Mouse (Mus musculus): ENCODE measurements around the gene Kiz.

GRCm38 (mm10) chr2:146975453-146976028 is 119.9 kb downstream of the Kiz start:
- TF ChIP-seq CTCF (IDR thresholded peaks at IDR 0.05; ENCODE audit: low read depth) (no peak), EP300 (optimal IDR thresholded peaks at IDR 0.05) (no peak)

Measured in stomach, postnatal 0 days (tissue).